Mouse (Mus musculus) heart, embryonic 16.5 days (tissue): ENCODE data around the gene Hsdl1. TPM values are rescaled to one million over a fixed set of nuclear protein-coding genes. Genes with fewer than 3 reads are reported as not detected.

Experiments used
- ATAC-seq: fragments of 200-750 bp; cut with Nextera tagmentation; replicated peaks from 2 replicates; pipeline ENCODE4 v1.8.0; 2017; ENCODE audit warnings: moderate number of reproducible peaks; ENCODE audit not compliant: insufficient read depth, low FRiP score; ENCODE audit errors: extremely low read depth
- H3K27ac ChIP-seq: fragments of 300-500 bp; sonication (generic); 2 replicates; pipeline ENCODE4 v1.5.1; 2014; ENCODE audit warnings: mild to moderate bottlenecking, low read length, control low read depth, moderate library complexity
- H3K27me3 ChIP-seq: fragments of 300-500 bp; sonication (generic); 2 replicates; pipeline ENCODE4 v1.6.1; 2014; ENCODE audit warnings: low read length, mixed read lengths; ENCODE audit not compliant: control insufficient read depth, insufficient read depth
- H3K36me3 ChIP-seq: fragments of 300-500 bp; sonication (generic); 2 replicates; pipeline ENCODE4 v1.6.1; 2014; ENCODE audit not compliant: control insufficient read depth, insufficient read depth
- H3K4me1 ChIP-seq: fragments of 300-500 bp; sonication (generic); 2 replicates; pipeline ENCODE4 v1.6.1; 2014; ENCODE audit warnings: low read length, mixed read lengths; ENCODE audit not compliant: control insufficient read depth, insufficient read depth
- H3K4me2 ChIP-seq: fragments of 300-500 bp; sonication (generic); 2 replicates; pipeline ENCODE4 v1.6.1; 2014; ENCODE audit warnings: low read depth, mild to moderate bottlenecking, control low read depth, low read length
- H3K4me3 ChIP-seq: fragments of 300-500 bp; sonication (generic); 2 replicates; pipeline ENCODE4 v1.5.1; 2014; ENCODE audit warnings: mild to moderate bottlenecking, control low read depth, low read length
- H3K9ac ChIP-seq: fragments of 300-500 bp; sonication (generic); 2 replicates; pipeline ENCODE4 v1.6.1; 2014; ENCODE audit warnings: low read length, control low read depth
- H3K9me3 ChIP-seq: fragments of 300-500 bp; sonication (generic); replicated peaks from 2 replicates; pipeline ENCODE4 v1.6.1; 2016; ENCODE audit warnings: low read length; ENCODE audit not compliant: control insufficient read depth
- WGBS: fragments of 180-500 bp; shearing (Covaris S2); extraction: QIAGEN DNeasy Blood & Tissue Kit; methylation state at CpG from one replicate; pipeline ENCODE4 v1.1.7; 2014; 5-methylcytosine and 5-hydroxymethylcytosine counted together
- polyA plus RNA-seq: library from polyadenylated mRNA; unstranded; fragments of >200 nt; fragmentation: Nextera tagmentation; extraction: Ambion mirVana; gene quantifications from 2 replicates; pipeline ENCODE4 v1.2.1, GENCODE M21; 2015

The Hsdl1 gene
- polyA plus RNA-seq, 1 experiment from 2014 or later: 51.1 TPM

GRCm38 (mm10) chr8:119616811-119617210 lies 41.8 kb upstream of the Hsdl1 start:
- H3K4me1 ChIP-seq: no peaks in the 10 kb centered on the region
- no peak overlapping the region for H3K4me3 ChIP-seq
- no peak overlapping the region for H3K9ac ChIP-seq
- no peaks in the 10 kb centered on the region for H3K27me3 ChIP-seq
- 85% methylated on average over 4 of the region's 4 CpGs for WGBS
- no peak for ATAC-seq
- H3K9me3 ChIP-seq: no peaks in the 10 kb centered on the region
- H3K27ac ChIP-seq: no peak overlapping the region
- no peak overlapping the region for H3K4me2 ChIP-seq
- H3K36me3 ChIP-seq: no peaks in the 10 kb centered on the region

GRCm38 (mm10) chr8:119616358-119616757 lies 41.4 kb upstream of the Hsdl1 start:
- WGBS: 52% methylated on average over 7 of the region's 7 CpGs
- H3K4me3 ChIP-seq: no peak overlapping the region
- H3K9ac ChIP-seq: no peak overlapping the region
- H3K4me2 ChIP-seq: no peak overlapping the region
- no peaks in the 10 kb centered on the region for H3K27me3 ChIP-seq
- H3K27ac ChIP-seq: no peak overlapping the region
- H3K36me3 ChIP-seq: no peaks in the 10 kb centered on the region
- no peak for ATAC-seq
- H3K4me1 ChIP-seq: no peaks in the 10 kb centered on the region
- H3K9me3 ChIP-seq: no peaks in the 10 kb centered on the region

DNA sequence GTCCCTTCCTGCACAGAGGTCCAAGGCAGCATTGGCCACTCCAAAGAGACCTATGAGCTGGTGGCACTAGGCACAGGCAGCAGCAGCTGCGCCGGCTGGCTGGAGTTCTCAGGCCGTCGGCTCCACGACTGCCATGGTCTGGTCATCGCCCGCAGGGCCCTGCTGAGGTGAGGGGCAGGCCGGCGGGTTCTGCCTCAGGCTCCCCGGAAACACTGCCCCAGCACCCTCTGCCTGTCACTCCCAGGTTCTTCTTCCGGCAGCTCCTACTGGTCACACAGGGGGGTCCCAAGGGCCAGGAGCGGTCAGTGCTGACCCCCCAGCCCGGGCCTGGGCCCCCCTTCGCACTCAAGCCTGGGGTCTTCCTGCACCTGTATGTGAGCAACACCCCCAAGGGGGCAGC lies 40.1 kb upstream of the Hsdl1 start:
- H3K36me3 ChIP-seq: no peaks in the 10 kb centered on the region
- H3K27ac ChIP-seq: no peak overlapping the region
- no peak for ATAC-seq
- H3K4me3 ChIP-seq: no peak overlapping the region
- H3K9ac ChIP-seq: no peak overlapping the region
- no peaks in the 10 kb centered on the region for H3K27me3 ChIP-seq
- no peak overlapping the region for H3K4me2 ChIP-seq
- WGBS: 71% methylated on average over 14 of the region's 14 CpGs
- H3K9me3 ChIP-seq: no peaks in the 10 kb centered on the region
- no peaks in the 10 kb centered on the region for H3K4me1 ChIP-seq

GRCm38 (mm10) chr8:119612471-119612870 lies 37.5 kb upstream of the Hsdl1 start, which contains the start of gene Adad2:
Adad2 (plus strand) TSS chr8:119612747.
- no peak for ATAC-seq
- Histone ChIP-seq H3K4me1 (no peaks in the 10 kb centered on the region), H3K9me3 (peaks cover 4% of the 10 kb centered on the region), H3K36me3 (no peaks in the 10 kb centered on the region), H3K27me3 (no peaks in the 10 kb centered on the region), H3K27ac (no peak within 1 kb of the TSS), H3K4me3 (no peak within 1 kb of the TSS), H3K4me2 (no peak within 1 kb of the TSS), H3K9ac (no peak within 1 kb of the TSS)
- WGBS: 73% methylated on average over 26 of the region's 26 CpGs

- H3K27ac ChIP-seq: no peak overlapping the region
- H3K4me2 ChIP-seq: no peak overlapping the region
- H3K27me3 ChIP-seq: no peaks in the 10 kb centered on the region
- H3K9me3 ChIP-seq: peaks cover 4% of the 10 kb centered on the region
- 81% methylated on average over 2 of the region's 2 CpGs for WGBS
- no peak overlapping the region for H3K9ac ChIP-seq
- peaks cover 10% of the 10 kb centered on the region for H3K4me1 ChIP-seq
- ATAC-seq: no peak
- H3K36me3 ChIP-seq: peaks cover 3% of the 10 kb centered on the region; the same call in 1 of the 2 replicates
- no peak overlapping the region for H3K4me3 ChIP-seq
Measured at GRCm38 (mm10) chr8:119606224-119606623, 31.2 kb upstream of the Hsdl1 start.

- Histone ChIP-seq H3K36me3 (peaks cover 15% of the 10 kb centered on the region), H3K4me2 (peak within 1 kb of the TSS; percentile 77), H3K4me1 (peaks cover 10% of the 10 kb centered on the region), H3K27ac (peak within 1 kb of the TSS; percentile 66), H3K4me3 (peak within 1 kb of the TSS; percentile 92), H3K27me3 (no peaks in the 10 kb centered on the region), H3K9me3 (peaks cover 4% of the 10 kb centered on the region), H3K9ac (peak within 1 kb of the TSS; percentile 91)
- ATAC-seq: peak; percentile 80
- WGBS: 0% methylated on average over 23 of the region's 23 CpGs
Measured at GRCm38 (mm10) chr8:119604996-119605395, 30.0 kb upstream of the Hsdl1 start, which contains the start of gene Taf1c. Taf1c (minus strand) TSS chr8:119605222.

- Histone ChIP-seq H3K9me3 (peaks cover 4% of the 10 kb centered on the region), H3K4me1 (peaks cover 10% of the 10 kb centered on the region), H3K9ac (peak overlapping the region; percentile 91), H3K4me2 (peak overlapping the region; percentile 77), H3K27ac (no peak overlapping the region; the same call in 1 of the 2 replicates), H3K4me3 (peak overlapping the region; percentile 92), H3K36me3 (peaks cover 15% of the 10 kb centered on the region), H3K27me3 (no peaks in the 10 kb centered on the region)
- no peak for ATAC-seq
- 20% methylated on average over 12 of the region's 12 CpGs for WGBS
Measured at GRCm38 (mm10) chr8:119604398-119604803, 29.4 kb upstream of the Hsdl1 start.

DNA sequence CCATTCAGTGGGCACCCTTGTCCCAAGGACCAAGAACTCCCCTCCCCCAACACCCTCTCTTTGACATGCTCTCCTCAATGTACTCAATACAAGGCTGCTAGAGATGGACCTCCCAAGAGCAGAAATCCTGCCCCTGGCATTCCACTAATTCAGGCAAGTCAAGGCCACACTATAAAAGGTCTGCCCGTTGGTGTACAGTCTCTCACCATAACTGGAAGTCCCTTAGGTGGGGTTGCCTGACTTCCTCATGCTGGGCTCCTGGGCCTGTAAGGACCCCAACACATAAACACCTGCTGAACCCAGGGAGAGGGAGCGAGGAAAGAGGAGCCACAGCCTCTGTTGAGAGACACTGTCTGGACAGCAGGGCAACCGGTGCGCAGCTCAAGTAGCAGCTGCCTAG lies 28.8 kb upstream of the Hsdl1 start:
- peak overlapping the region; percentile 77 for H3K4me2 ChIP-seq
- H3K4me3 ChIP-seq: peak overlapping the region; percentile 92
- no peaks in the 10 kb centered on the region; the same call in 1 of the 2 replicates for H3K9me3 ChIP-seq
- no peaks in the 10 kb centered on the region for H3K27me3 ChIP-seq
- H3K4me1 ChIP-seq: peaks cover 10% of the 10 kb centered on the region
- WGBS: 90% methylated on average over 4 of the region's 4 CpGs
- peaks cover 15% of the 10 kb centered on the region for H3K36me3 ChIP-seq
- ATAC-seq: no peak
- peak overlapping the region; percentile 91; the same call in 1 of the 2 replicates for H3K9ac ChIP-seq
- no peak overlapping the region for H3K27ac ChIP-seq

- Histone ChIP-seq H3K9ac (no peak overlapping the region), H3K36me3 (no peaks in the 10 kb centered on the region), H3K9me3 (no peaks in the 10 kb centered on the region), H3K4me1 (peaks cover 5% of the 10 kb centered on the region; the same call in 1 of the 2 replicates), H3K4me3 (no peak overlapping the region), H3K27ac (no peak overlapping the region), H3K4me2 (no peak overlapping the region), H3K27me3 (no peaks in the 10 kb centered on the region)
- WGBS: 89% methylated on average over 7 of the region's 7 CpGs
- no peak for ATAC-seq
Measured at GRCm38 (mm10) chr8:119591456-119591855, 16.5 kb upstream of the Hsdl1 start.
